Mouse (Mus musculus): ENCODE measurements around the gene Glyctk.

Gene Glyctk

DNA sequence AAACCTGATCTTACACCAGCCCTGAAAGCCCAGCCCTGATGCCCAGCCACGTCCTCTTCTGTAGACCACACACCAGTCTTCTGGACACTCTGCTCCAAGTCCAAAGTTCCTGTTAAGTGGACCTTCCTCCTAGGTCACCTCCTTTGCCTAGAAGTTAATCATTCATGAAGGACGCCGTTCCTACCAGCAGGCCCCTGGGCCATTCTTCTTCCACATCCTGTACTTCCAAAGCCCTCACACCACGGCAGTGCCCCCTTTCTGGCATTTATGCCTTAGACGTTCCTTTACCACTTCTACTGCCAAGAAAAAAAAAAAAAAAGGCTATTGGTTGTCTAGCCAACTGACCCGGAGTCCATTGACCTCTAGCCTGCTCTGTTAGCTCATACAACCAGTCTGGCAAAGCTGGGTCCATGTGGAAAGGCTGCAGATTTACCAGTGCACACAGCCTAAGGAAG is at the start of gene Glyctk:
Glyctk (minus strand) TSS at position 102 of the 455 bp plus-strand sequence.
- DNase-seq (ENCODE audit: low read depth in 2 of 2, low spot score in 2 of 2): no peak

DNA sequence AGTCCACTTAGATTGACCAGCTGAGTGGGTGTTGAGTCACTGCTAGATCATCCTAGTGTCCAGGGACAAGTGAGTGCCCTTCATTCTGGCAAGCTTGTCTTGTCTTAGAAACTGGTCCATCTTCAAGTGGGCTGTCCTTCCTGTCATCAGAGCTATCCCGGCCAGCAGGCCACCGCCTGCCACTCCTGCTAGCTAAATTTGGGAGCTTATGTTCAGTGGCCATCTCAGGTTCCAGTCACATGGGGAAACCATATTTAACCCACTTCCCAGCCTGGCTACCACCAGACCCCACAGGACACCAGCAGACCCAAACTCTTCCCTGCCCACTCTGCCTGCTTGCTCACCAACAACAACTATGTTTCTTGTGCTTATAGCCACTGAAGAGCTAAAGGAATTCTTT is 48.6 kb upstream of the Glyctk start:
- DNase-seq (ENCODE audit: low read depth in 2 of 2, low spot score in 2 of 2): no peak

DNA sequence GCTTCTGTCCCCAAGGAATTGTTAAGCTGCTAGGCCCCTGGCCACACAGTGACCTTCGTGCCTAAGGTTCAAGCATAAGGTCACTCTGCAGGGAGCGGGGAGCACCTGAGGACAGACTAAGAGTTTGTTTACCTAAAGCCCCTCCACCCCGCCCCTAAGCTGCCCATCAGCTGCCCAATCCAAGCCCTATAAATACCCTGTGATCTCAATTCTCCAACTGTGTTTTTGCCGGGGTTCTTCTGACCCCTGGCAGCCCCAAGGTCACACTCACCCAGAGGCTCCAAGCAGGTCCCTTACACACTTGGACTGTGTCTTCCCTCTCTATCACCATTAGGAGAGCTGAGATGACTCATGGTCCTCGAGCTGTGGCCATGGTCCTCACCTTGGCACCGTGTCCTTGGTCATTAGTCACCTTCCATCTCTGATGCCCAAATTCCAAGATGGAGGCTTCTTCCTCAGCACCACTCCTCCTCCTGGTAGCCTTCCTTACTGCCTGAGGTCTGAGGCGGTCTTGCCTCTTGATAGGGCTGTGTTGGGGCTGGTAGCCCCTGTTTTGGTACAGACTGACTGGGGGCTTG is 47.9 kb upstream of the Glyctk start:
- DNase-seq (ENCODE audit: low read depth in 2 of 2, low spot score in 2 of 2): no peak

DNA sequence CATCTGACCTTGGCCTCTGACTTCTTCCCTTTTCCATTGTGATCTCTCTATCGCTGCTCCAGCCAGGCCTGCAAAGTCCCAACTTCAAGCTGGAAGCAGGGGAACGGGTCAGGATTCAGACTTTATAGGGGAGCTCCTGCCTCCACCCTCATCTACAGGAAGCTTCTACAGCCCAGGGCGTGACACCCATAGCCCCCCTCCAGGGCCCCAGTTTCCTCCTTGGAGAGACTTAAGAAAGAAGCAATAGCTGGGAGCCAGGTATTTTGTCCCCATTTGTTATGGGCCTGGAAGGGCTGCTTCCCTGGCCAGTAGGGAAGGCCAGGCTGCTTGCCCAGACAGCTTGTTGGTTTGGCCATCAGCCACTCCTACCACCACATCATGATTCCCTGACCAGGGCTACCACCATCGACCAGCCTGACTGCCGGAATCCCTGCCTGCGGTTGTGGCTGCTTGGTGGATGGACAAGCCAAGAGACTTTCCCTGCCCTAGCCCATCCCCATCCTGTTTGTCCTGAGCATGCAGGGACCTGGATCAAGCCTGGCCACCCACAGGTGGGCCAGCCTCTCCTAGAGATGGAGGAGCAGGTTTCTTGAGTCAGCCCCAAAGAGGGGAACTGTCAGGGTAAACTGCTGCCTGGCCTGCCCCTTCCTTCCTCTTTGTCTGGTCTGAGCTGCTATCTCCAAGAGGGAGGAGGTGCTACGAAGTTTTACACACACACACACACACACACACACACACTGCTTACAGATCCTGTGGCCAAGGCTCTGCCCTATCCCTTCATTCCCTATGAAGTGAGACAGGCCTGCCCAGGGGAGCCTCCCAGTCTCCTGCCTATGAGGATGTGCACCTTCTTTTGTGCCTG is 46.3 kb upstream of the Glyctk start:
- DNase-seq (ENCODE audit: low read depth in 2 of 2, low spot score in 2 of 2): no peak

DNA sequence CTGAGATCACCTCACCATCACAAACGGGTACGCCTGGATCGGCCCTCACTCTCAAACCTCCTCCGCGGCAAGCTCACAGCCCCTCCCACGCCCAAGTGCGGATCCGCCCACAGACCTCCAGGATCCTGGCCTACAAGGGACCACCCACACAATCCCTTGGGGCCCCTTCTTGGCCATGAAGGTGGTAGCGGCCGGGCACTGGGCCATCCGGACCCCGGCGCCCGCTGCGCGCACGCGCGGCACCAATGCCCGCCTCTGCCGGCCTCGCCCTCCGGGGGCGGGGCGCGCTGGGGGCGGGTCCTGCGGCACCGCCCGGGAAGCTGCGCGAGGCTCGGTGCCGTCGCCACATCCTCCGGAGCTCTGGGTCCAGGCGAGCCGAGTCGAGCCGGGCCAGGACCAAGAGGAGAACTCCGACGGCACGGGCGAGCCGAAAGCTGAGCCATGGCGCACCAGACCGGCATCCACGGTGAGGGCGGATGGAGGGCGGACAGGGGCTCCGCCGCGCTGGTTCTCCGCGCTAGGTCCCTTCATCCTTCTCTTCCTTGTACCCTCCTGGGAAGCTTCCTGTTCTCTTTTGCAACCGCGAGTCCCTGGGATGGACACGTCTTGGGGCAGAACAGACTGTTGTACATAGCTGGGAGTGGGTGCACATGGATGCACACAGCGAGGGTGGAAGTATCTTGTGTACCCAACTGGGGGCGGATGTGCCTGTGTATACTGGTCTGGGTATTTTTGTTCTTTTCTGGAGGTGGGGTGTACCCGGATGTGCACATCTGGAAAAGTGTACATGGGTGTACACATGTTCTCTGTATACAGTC is 45.1 kb upstream of the Glyctk start, which contains the start of gene Twf2:
Twf2 (plus strand) TSS at position 290 of the 818 bp plus-strand sequence.
- DNase-seq (ENCODE audit: low read depth in 2 of 2, low spot score in 2 of 2): peak; percentile 84 to 85

DNA sequence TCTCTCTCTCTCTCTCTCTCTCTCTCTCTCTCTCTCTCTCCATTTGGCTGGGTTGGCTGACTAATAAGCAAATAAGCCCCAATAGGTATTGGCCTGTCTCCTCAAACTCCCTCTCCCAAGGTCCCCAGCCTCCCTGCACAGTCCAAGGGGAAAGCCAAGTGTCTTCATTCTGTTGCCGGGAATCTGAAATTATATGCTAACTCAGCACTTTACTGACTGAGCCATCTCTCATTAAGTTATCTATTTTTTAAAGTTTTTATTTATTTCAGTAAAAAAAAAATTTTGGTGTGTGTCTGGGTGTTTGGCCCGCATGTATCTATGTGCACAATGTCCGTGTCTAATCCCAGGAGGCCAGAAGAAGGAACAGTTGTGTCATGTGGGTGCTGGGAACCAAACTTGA is 44.0 kb upstream of the Glyctk start:
- no peak for DNase-seq (ENCODE audit: low read depth in 2 of 2, low spot score in 2 of 2)

DNA sequence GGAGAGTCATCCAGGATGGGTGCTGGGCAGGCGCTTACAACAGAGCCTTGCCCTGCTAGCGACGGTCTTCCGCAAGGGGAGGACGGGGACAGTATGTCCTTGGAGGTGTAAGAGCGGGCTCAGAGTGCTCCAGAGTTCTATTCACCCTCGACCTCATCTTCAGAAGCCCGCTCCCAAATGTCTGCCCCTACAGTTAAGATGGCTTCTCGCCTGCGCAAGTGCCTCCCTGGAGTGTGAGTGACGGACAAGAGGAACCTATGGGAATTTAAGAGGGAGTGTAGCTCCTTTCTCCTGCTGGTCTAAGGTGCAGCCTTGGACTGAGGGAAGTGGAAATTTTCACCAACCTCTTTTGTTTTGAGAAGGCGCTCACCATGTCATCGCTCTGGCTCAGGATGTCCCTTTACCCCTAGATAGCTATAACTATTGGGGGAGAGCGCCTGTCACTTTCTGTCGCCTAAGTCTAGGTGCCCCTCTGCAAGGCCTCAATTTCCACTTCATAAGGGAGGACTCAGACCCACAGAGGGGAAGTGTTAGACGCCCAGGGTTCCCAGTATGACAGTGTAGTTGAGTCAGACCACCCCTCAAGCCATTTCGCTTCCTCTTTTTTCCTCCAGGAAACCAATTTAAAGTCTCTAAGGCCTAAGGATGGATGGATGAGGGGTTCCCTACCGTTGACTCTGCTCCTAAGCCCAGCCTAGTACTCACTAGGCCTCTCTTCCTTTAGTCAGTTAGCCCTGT is 41.8 kb upstream of the Glyctk start, which contains the start of gene Ppm1m:
Ppm1m (minus strand) TSS at position 212 of the 738 bp plus-strand sequence.
- DNase-seq (ENCODE audit: low read depth in 2 of 2, low spot score in 2 of 2): no peak

DNA sequence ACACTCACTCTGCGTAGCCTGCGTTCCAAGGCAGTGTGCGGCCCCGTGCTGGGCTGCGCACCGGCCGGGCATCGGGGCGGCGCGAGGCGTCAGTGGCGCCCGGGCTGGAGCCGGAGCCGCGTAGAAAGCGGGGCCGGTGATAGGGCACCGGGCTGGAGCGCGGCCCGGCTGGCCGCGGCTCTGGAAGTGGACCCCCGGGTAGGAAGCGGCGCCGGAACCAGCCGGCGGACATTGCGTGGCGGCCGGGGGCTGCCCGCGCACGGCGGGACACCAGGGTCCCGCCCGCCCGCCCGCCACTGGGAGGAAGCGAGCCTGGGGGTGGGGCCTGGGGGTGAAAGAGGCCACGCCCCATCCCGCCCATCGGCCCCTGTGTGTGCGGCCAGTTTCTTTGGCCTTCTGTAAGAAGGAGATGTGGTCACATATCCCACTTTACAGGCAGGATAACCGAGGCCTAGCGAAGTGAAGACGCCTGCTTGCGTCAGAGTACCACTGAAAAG is 41.1 kb upstream of the Glyctk start:
- peak in 1 of 2 experiments; percentile 32 for DNase-seq (ENCODE audit: low read depth in 2 of 2, low spot score in 2 of 2)

DNA sequence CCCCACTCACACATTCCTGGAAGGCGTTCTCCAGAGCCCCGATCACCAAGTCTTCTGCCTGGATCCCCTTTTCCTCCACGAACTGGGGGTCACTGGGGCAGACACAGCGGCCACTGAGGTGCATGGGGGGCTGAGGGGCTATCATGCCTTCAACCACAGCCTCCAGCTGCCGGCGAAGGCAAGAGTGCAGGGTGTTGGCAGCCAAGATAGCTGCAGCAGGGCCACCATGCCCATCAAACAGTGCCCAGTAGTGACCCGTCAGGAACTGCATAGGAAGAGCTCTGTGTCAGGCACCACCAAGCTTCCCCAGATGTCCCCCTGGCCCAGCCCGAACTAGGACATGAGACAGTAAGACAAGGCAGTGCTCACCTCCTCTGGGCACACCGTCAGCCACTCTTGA is 39.8 kb upstream of the Glyctk start:
- DNase-seq (ENCODE audit: low read depth in 2 of 2, low spot score in 2 of 2): no peak

DNA sequence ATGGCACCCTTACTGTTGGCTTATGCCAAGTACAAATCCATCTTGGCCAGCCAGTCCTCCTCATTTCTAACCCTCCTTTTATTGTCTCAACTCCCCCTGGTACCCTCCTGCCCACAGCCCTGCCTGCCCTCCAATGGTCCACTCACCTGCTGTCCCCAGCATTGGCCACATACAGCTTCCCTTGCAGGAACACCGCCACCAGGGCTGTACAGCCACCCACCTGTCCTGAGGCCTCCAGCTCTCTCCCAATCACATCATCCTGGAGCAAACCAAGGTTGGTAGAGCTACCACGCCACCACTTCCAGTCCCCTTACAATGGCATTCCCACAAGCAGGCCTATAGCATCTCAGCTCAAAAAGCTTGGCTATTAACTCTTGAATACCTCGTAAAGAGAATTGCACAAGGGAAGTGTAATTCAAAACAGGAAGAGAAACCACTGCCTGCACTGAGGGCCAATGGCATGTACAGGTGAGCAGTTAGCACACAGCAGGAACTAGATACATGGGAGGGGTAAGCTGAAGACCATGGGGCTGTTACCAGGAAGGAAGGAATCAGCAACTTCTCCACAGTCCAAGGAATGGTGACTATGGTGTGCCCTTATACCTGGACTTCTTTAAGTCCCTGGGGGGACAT is 39.3 kb upstream of the Glyctk start:
- no peak for DNase-seq (ENCODE audit: low read depth in 2 of 2, low spot score in 2 of 2)

DNA sequence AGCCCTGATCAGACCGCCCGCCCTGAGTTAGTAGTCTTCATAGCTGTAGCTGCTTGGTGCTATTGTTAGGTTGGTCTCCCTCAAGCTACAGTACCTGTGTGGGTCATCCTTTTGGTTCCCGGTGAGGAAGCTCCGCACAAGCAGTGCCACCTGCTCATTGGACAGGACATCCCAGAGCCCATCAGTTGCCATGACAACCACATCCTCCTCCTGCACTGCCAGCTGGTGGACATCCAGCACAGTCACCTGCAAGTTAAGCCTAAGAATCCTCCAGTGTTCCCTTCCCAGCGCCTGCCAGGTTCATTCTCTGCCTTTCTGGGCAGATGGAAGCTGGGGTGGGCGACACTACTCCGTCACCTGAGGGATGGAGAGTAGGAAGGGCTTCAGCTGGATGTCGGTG is 37.8 kb upstream of the Glyctk start:
- DNase-seq (ENCODE audit: low read depth in 2 of 2, low spot score in 2 of 2): no peak

DNA sequence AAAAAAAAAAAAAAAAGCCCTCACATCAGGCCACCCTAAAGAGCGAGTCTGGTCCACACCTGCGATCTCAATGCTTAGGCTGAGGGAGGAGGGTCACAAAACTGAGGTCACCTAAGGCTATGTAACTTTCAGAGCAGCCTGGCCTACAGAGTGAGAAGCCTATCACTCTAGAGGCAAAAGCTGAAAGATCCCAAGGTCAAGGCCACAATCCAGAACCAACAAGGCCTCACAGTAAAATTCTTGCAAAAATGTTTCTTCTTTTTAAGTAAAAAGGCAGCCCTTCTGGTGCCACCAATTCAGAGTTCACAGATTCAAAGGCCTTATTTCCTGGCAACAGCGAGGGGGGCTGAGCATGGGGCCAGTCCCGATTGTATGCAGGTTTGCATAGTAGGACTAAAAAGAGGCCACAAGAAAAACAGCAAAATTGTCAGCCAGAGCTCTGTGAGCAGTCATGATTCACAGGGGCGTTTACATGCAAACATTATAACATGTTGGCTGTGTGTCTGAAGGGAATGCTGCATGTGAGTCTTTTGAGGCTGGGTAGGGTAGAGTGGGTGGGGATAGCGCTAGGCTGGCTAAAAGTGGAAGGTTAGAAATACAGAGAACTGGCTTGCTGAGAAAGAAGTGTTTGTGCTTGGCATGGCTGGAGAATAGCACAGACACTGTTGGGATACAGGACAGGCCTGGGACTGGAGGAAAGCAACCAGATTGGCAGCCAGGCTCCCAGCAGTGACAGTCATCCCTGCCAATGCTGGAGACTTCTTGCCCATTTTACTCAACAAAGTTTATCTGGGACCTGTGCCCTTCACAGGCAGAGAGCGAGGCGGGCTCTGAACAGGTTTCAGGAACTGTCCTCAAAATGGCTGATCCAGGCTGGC is 36.2 kb upstream of the Glyctk start:
- no peak for DNase-seq (ENCODE audit: low read depth in 2 of 2, low spot score in 2 of 2)

DNA sequence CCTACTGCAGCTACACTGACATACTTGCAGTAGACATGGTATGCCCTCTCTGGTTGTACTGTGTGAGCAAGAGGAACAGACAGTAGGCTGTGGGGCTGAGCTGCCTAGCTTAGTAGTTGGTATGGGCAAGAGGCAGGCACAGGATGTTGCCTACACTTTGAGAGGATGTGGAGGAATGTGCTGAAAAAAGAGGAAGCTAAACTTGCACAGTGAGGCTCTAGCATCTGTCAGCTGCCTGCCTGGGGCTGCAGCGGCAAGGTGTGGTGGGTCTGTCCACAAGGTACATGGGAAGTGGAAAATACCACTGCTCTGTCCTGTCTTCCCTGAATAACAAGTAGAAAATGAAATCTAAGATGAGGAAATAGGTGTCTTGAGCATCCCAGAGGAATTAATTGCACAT is 35.1 kb upstream of the Glyctk start:
- no peak for DNase-seq (ENCODE audit: low read depth in 2 of 2, low spot score in 2 of 2)

DNA sequence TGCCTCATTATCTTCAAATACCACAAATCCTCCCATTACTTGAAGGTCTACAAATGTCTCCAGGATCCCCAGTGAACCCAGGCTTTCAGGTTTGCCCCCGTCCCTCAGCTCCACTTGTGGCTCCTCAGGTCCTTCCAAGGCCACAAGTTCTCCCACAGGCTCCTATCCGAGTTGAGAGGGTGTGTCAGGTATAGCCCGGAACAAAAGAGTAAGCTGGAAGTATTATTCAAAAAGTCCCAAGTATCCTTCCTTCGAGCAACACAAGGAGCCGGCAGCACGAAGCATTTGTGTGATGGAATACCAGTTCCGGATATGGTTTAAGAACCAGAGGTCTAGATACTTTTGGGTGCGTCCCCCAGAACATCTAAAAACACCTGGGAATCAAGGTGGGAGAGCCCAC is 34.1 kb upstream of the Glyctk start:
- DNase-seq (ENCODE audit: low read depth in 2 of 2, low spot score in 2 of 2): no peak

DNA sequence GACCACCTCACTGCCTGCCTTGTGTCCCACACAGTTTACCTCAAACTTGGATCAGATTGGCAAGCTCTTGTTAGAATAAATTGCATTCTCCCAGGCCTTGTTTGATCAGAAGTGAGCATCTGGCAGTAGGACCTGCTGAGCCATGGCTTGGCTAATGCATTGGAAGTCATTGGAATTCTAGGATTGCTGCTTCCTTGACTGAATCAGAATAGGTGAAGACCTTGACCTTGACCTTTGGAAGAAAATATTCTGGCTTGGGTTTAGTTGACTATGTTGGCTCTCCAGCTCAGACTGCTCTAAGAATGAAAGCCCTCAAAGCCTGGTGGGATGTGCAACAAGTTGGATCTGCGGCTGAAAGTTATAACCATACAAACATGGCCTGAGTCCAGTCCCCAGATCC is 33.4 kb upstream of the Glyctk start:
- no peak for DNase-seq (ENCODE audit: low read depth in 2 of 2, low spot score in 2 of 2)

DNA sequence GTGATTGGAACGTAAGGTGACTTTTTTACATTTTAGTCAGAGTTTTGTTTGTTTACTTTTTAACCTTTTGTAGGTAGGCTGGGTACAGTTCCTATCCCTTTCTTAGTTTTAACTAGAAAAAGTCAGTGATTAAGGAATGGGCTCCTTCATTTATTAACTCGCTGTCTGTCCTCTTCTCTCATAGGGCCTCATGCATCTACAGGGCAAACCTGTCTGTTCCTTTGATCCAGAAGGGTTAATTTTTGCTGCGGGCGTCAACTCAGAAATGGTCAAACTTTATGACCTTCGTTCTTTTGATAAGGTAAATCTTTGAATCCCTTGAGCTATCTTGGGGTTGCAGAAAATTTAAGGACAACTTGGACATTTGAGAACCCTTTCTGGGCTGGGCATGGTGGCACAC is 26.1 kb upstream of the Glyctk start:
- no peak for DNase-seq (ENCODE audit: low read depth in 2 of 2, low spot score in 2 of 2)

DNA sequence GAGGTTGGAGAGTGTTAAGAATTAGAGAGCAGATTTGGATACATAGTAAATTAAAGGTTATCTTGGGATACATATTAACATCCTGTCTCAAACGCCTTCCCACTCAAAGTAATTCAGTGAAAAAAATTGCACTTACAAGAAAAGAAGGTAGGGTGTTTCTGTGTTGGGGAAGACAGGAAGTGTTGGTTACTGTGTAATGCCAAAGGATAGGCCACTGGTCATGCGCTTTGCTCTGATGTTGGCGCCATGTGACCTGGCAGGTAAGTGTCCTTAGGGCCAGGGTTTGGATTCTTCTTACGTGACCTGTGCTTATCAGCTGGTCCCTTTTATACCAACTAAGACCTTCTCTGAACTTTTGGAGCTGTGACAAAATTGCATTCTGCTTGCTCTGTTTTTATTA is 24.2 kb upstream of the Glyctk start:
- no peak for DNase-seq (ENCODE audit: low read depth in 2 of 2, low spot score in 2 of 2)

DNA sequence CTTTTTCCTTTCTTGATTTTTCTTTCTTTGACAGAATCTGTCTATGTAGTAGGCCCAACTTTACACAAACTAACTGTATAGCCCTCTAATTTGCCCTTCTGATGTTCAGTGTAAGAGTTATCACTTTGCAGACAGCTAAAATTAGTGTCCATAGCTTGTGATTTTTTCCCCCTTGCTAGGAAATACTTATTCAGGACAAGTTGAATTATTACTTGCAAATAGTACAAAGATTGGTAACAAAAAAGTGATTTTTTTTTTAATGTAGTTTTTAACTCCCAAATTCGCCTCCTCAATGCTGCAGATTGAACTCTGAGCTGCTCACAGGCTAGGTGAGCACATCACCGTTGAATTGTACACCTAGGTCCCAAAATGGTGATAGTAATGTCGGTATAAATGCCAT is 22.0 kb upstream of the Glyctk start:
- no peak for DNase-seq (ENCODE audit: low read depth in 2 of 2, low spot score in 2 of 2)

DNA sequence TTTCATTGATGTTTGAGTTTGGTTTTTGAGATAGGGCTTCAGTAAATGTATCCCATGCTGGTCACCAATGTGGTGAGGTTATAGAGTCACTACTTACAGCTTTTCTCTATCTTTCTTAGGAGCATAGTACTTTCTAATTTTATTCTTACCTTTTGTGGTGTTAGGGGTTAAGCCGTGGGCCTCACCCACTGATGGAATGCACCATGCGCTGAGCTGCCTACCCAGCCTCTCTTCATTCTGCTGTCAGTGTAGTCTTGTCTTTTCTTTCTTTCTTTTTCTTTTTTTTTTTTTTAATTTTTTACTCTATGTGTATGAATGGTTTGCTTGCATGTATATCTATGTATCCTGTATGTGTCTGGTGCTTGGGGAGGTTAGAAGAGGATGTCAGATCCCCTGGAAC is 21.5 kb upstream of the Glyctk start:
- DNase-seq (ENCODE audit: low read depth in 2 of 2, low spot score in 2 of 2): no peak

Data from CD8-positive naive resting alpha-beta T cell, adult 2 months (primary cell).